Mouse (Mus musculus) forebrain, embryonic 12.5 days (tissue): ENCODE results near the gene Hoxb5. TPM values are rescaled to one million over a fixed set of nuclear protein-coding genes. Genes with fewer than 3 reads are reported as not detected.

Source experiments
- ATAC-seq: fragments of 200-750 bp; cut with Nextera tagmentation; 2 replicates; pipeline ENCODE4 v1.8.0; 2017; ENCODE audit warnings: moderate TSS enrichment; ENCODE audit not compliant: low FRiP score
- H3K27ac ChIP-seq: fragments of 300-500 bp; sonication (generic); 2 replicates; pipeline ENCODE4 v1.5.1; 2016; ENCODE audit warnings: mild to moderate bottlenecking
- H3K27me3 ChIP-seq: fragments of 300-500 bp; sonication (generic); 2 replicates; pipeline ENCODE4 v1.6.1; 2016; ENCODE audit warnings: mild to moderate bottlenecking
- H3K36me3 ChIP-seq: fragments of 300-500 bp; sonication (generic); replicated peaks from 2 replicates; pipeline ENCODE4 v1.6.1; 2016; ENCODE audit warnings: mild to moderate bottlenecking
- H3K4me1 ChIP-seq: fragments of 300-500 bp; sonication (generic); 2 replicates; pipeline ENCODE4 v1.6.1; 2016
- H3K4me2 ChIP-seq: fragments of 300-500 bp; sonication (generic); 2 replicates; pipeline ENCODE4 v1.6.1; 2016; ENCODE audit warnings: mild to moderate bottlenecking, moderate library complexity
- H3K4me3 ChIP-seq: fragments of 300-500 bp; sonication (generic); replicated peaks from 2 replicates; pipeline ENCODE4 v1.5.1; 2016; ENCODE audit warnings: mild to moderate bottlenecking
- H3K9ac ChIP-seq: fragments of 300-500 bp; sonication (generic); 2 replicates; pipeline ENCODE4 v1.6.1; 2016; ENCODE audit warnings: mild to moderate bottlenecking
- H3K9me3 ChIP-seq: fragments of 300-500 bp; sonication (generic); 2 replicates; pipeline ENCODE4 v1.6.1; 2016
- WGBS: fragments of 180-500 bp; shearing (Covaris S2); methylation state at CpG from one replicate; pipeline ENCODE4 v1.1.7; 2016; 5-methylcytosine and 5-hydroxymethylcytosine counted together
- polyA plus RNA-seq: library from polyadenylated mRNA; unstranded; fragments of >200 nt; fragmentation: Nextera tagmentation; extraction: Ambion mirVana; gene quantifications from 2 replicates; pipeline ENCODE4 v1.2.1, GENCODE M21; 2016

Gene Hoxb5
- polyA plus RNA-seq, 1 experiment from 2014 or later: not detected

GRCm38 (mm10) chr11:96311520-96312417, 8.6 kb downstream of the Hoxb5 start:
- H3K9me3 ChIP-seq: no peaks in the 10 kb centered on the region
- H3K4me2 ChIP-seq: peak overlapping the region; percentile 15; the same call in 1 of the 2 replicates
- peaks cover 100% of the 10 kb centered on the region for H3K27me3 ChIP-seq
- no peaks in the 10 kb centered on the region for H3K36me3 ChIP-seq
- H3K4me3 ChIP-seq: 0 out of 2 replicates have a peak overlapping the region, but pooled peaks have one; percentile 7
- ATAC-seq: peak; percentile 63; the same call in 1 of the 2 replicates
- no peaks in the 10 kb centered on the region; the same call in 1 of the 2 replicates for H3K4me1 ChIP-seq
- H3K9ac ChIP-seq: no peak overlapping the region
- WGBS: under 1% methylated on average over 31 of the region's 31 CpGs
- H3K27ac ChIP-seq: no peak overlapping the region

DNA sequence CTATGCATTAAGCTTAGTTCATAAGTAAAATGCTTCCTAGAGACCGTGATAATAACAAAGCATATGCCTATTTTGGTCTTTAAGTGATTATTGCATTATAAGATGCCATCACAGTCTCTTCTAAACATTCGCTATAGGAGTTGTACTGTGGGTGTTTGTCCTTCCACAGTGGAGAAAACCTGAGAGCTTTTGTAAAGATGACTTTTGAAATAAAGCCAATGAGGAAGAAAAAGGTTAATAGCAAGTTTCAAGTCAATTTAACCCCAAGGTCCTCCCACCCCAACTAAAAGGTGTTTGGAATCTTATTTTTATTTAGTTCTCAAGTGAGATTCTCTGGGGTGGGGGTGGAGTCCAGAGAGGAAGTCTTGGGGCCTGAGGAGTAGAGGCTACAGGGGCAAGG, 10.0 kb downstream of the Hoxb5 start:
- no peaks in the 10 kb centered on the region for H3K9me3 ChIP-seq
- H3K27me3 ChIP-seq: peaks cover 100% of the 10 kb centered on the region
- WGBS: 14% methylated on average over 2 of the region's 2 CpGs
- no peak for ATAC-seq
- H3K36me3 ChIP-seq: no peaks in the 10 kb centered on the region
- H3K9ac ChIP-seq: no peak overlapping the region
- H3K27ac ChIP-seq: no peak overlapping the region
- no peak overlapping the region for H3K4me3 ChIP-seq
- no peaks in the 10 kb centered on the region; the same call in 1 of the 2 replicates for H3K4me1 ChIP-seq
- H3K4me2 ChIP-seq: no peak overlapping the region

DNA sequence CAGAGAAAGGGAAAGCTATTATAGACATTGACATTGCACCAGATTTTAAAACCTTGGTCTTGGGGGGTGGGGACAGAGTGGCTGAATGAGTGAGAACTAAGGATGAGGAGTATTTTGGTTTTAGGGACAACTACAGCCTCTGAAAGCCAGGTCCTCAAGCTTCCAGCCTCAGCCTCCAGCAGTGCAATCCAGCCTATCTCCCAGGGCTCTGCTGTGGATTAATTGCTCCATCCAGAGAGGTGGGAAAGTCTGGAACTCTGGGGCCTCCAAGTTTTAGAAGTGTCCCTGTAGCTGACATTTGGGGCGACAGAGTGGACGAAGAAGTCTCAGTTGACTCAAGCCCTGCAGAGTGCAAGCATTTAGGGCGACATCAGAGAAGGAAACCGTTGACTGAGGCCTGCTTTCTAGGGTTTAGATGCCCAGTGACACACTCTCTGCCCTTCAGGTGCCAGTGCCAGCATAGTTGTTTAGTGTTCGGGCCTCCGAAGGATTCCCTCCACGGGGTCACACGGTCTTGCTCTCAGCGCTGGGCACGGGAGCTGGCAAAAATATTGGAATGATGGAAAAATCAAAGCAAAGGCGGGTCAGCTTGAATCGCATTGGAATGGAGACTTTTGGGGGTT, 10.8 kb downstream of the Hoxb5 start:
- WGBS: 3% methylated on average over 12 of the region's 12 CpGs
- no peak for ATAC-seq
- Histone ChIP-seq H3K27ac (no peak overlapping the region), H3K27me3 (peaks cover 100% of the 10 kb centered on the region), H3K4me2 (no peak overlapping the region), H3K9me3 (no peaks in the 10 kb centered on the region), H3K4me1 (peaks cover 3% of the 10 kb centered on the region), H3K4me3 (no peak overlapping the region), H3K9ac (no peak overlapping the region), H3K36me3 (no peaks in the 10 kb centered on the region)

DNA sequence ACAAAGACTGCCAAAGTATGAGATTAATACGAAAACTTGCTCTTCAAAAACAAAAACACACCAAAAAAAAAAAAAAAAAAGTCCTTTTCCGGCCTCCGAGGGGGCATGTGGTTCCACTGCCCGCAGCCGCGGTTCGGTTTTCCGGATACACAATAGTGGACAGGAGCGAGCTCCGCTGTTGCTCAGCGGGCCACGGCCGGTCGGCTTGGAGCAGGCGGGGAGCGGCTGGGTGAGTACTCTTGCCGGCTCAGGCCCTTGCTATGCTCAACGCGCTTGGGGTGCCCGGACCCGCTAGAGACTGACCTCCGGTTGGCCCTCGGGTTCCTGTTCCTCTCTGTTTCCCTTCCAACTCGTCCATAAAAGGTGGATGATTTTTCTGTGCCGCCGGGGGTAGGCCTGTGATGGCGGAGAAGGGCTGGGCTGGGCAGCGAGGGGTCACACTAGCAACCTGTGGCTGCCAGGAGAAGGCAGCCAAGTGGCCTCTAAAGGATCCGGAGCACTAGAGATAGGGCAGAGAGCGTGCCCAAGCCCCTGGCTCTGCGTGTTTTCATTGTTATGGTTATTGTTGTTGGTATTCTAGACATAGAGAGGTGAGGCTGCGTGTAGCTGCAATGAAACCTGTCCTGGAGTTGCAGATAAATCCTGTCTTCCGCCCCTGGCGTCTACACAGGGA, 11.7 kb downstream of the Hoxb5 start:
- peaks cover 5% of the 10 kb centered on the region for H3K4me1 ChIP-seq
- H3K36me3 ChIP-seq: no peaks in the 10 kb centered on the region
- no peak overlapping the region for H3K27ac ChIP-seq
- ATAC-seq: no peak
- WGBS: 1% methylated on average over 34 of the region's 34 CpGs
- H3K4me3 ChIP-seq: no peak overlapping the region
- H3K9ac ChIP-seq: no peak overlapping the region
- H3K4me2 ChIP-seq: no peak overlapping the region
- no peaks in the 10 kb centered on the region for H3K9me3 ChIP-seq
- peaks cover 100% of the 10 kb centered on the region for H3K27me3 ChIP-seq

- Histone ChIP-seq H3K9ac (no peak overlapping the region), H3K27me3 (peaks cover 100% of the 10 kb centered on the region), H3K4me2 (no peak overlapping the region), H3K27ac (no peak overlapping the region), H3K36me3 (no peaks in the 10 kb centered on the region), H3K4me3 (no peak overlapping the region), H3K4me1 (peaks cover 5% of the 10 kb centered on the region), H3K9me3 (no peaks in the 10 kb centered on the region)
- WGBS: 1% methylated on average over 5 of the region's 5 CpGs
- ATAC-seq: no peak
Observed at GRCm38 (mm10) chr11:96315344-96315681, 12.2 kb downstream of the Hoxb5 start.

GRCm38 (mm10) chr11:96316696-96317607, 13.8 kb downstream of the Hoxb5 start:
- Histone ChIP-seq H3K4me2 (no peak overlapping the region), H3K27ac (no peak overlapping the region), H3K4me3 (no peak overlapping the region), H3K9ac (no peak overlapping the region), H3K36me3 (no peaks in the 10 kb centered on the region), H3K27me3 (peaks cover 100% of the 10 kb centered on the region), H3K9me3 (no peaks in the 10 kb centered on the region), H3K4me1 (peaks cover 5% of the 10 kb centered on the region)
- no peak for ATAC-seq
- WGBS: 4% methylated on average over 18 of the region's 18 CpGs

GRCm38 (mm10) chr11:96317608-96318367, 14.7 kb downstream of the Hoxb5 start, which contains the start of gene Hoxb4:
TSS of gene Hoxb4 (plus strand) at chr11:96318267.
- Histone ChIP-seq H3K4me3 (peak within 1 kb of the TSS; percentile 30), H3K4me2 (peak within 1 kb of the TSS; percentile 47), H3K36me3 (no peaks in the 10 kb centered on the region), H3K4me1 (peaks cover 5% of the 10 kb centered on the region), H3K9ac (no peak within 1 kb of the TSS), H3K27ac (no peak within 1 kb of the TSS), H3K9me3 (no peaks in the 10 kb centered on the region), H3K27me3 (peaks cover 100% of the 10 kb centered on the region)
- ATAC-seq: no peak
- under 1% methylated on average over 28 of the region's 28 CpGs for WGBS

DNA sequence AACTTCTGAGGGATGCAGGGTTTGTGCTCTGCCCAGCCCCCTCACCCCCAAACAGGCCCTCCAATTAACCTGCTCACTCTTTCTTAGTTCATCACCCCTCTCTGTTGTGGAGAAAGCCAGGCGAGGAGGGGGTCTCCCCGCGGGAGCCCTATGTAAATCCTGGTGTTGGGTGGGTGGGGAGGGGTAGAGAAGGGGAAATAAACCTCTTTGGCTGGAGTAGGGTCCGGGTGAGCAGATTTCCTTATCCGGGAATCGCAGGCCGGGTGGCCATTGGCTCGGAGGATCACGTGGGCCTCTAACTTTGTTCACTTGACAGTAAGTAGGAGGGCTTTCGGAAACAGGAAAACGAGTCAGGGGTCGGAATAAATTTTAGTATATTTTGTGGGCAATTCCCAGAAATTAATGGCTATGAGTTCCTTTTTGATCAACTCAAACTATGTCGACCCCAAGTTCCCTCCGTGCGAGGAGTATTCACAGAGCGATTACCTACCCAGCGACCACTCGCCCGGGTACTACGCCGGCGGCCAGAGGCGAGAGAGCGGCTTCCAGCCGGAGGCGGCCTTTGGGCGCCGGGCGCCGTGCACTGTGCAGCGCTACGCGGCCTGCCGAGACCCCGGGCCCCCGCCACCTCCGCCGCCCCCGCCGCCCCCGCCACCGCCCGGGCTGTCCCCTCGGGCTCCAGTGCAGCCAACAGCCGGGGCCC, 15.4 kb downstream of the Hoxb5 start:
- Histone ChIP-seq H3K36me3 (no peaks in the 10 kb centered on the region), H3K9ac (no peak overlapping the region), H3K4me3 (peak overlapping the region; percentile 30), H3K27me3 (peaks cover 100% of the 10 kb centered on the region), H3K27ac (no peak overlapping the region), H3K4me2 (peak overlapping the region; percentile 47), H3K9me3 (no peaks in the 10 kb centered on the region), H3K4me1 (peaks cover 5% of the 10 kb centered on the region)
- WGBS: 1% methylated on average over 45 of the region's 45 CpGs
- ATAC-seq: 0 out of 2 replicates have a peak, but pooled peaks have one; percentile 44

DNA sequence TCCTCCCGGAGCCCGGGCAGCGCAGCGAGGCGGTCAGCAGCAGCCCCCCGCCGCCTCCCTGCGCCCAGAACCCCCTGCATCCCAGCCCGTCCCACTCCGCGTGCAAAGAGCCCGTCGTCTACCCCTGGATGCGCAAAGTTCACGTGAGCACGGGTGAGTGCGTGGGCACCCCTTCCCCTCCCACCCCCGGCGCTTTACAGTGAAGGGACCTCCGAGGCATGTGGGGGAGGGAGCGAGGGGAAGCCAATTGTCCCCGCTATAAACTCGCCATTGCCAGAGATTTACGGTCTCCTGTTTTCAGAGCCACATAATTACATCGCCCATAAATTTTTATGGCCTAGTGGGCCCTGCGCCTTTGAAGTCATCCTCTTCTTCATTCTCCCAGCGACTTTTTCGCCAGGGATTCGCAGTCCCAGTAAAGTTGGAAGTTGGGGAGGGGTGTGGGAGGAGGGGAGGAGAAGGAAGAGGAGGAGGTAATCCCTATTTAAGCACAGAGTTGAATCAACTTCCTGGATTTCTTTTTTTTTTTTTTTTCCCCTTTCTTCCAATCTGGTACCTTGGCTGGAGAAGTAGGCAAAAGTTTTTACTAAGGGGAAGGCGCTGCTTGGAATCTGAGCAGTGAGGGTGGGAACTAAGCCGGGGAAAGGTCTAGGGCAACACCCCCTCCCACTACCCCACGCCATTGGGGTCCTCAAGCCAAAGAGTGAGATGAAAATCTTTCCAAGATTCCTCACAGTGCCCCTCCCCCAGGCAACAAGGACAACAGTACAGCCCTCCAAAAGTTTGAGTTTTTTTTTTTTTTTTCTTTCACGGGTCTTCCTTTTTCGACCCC, 16.2 kb downstream of the Hoxb5 start:
- Histone ChIP-seq H3K4me1 (peaks cover 5% of the 10 kb centered on the region), H3K4me3 (peak overlapping the region; percentile 30), H3K9ac (no peak overlapping the region), H3K27ac (no peak overlapping the region), H3K9me3 (no peaks in the 10 kb centered on the region), H3K27me3 (peaks cover 100% of the 10 kb centered on the region), H3K4me2 (peak overlapping the region; percentile 47), H3K36me3 (no peaks in the 10 kb centered on the region)
- WGBS: 1% methylated on average over 34 of the region's 34 CpGs
- ATAC-seq: no peak

GRCm38 (mm10) chr11:96319910-96320309, 16.8 kb downstream of the Hoxb5 start:
- H3K36me3 ChIP-seq: no peaks in the 10 kb centered on the region
- H3K4me3 ChIP-seq: no peak overlapping the region
- WGBS: under 1% methylated on average over 29 of the region's 29 CpGs

More at GRCm38 (mm10) chr11:96319910-96320309, 16.8 kb downstream of the Hoxb5 start:
- no peak for ATAC-seq
- H3K9ac ChIP-seq: no peak overlapping the region
- peaks cover 5% of the 10 kb centered on the region for H3K4me1 ChIP-seq
- no peaks in the 10 kb centered on the region for H3K9me3 ChIP-seq
- H3K27me3 ChIP-seq: peaks cover 100% of the 10 kb centered on the region
- H3K4me2 ChIP-seq: no peak overlapping the region
- H3K27ac ChIP-seq: no peak overlapping the region
